Mouse (Mus musculus): ENCODE results near the gene Prepl. TPM values are rescaled to one million over a fixed set of nuclear protein-coding genes. Genes with fewer than 3 reads are reported as not detected.
A peak's percentile ranks its signal among the peaks of the same experiment; 100 is the strongest.

Gene Prepl
- 97.7 and 129 TPM in 2 replicates for polyA plus RNA-seq (2014; fragmentation: Nextera tagmentation; extraction: Ambion mirVana)

DNA sequence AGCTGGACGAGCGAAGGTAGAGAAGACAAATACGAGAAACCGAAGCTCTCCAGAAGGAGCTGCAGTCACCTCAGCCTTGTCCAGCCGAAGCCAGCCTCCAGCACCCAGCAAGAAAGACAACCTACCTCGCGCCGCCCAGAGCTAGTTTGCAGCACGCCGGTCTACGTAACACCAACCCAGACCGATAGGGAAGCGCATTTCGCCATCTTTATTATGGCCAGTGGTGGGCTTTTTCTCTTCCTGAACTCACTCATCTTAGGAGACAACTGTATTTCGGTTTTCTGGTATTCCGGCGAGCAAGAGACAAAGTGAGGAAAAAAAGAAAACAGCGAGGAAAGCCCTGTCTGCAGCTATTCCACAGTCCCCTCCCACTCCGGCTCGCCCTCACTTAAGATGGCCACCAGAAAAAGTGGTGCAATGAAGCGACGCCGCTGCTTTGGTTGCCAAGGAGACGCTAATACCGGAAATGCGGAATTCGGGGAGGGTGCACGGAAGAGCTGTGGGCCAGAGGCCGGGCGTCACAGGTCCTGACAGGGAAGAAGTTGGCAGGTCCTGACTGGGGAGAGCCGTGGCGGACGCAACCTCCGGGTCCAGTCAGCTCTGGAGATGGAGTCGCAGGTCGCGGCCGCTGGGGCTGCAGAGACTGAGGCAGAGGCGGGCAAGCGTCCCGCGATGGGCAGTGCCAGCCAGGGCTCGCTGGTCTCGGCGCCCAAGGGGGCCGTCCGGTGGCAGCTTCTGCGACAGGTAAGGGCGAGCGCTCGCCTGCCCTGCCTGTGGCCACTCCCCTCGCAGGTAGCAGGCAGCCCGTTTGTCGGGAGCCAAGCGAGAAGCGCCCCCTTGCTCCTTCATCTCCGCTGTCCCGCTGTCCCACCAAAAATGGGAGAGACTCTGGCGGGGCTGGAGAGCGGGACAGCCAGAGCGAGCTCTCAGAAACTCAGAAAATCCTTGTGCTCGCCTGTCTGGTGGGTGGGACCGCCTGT lies at the start of gene Prepl, which contains the start of gene Camkmt:
Prepl (minus strand) TSS at position 122 of the 980 bp plus-strand sequence.
Camkmt (plus strand) TSS at position 433 of the 980 bp plus-strand sequence.
- ATAC-seq (ENCODE audit: low FRiP score, low TSS enrichment) (peak; percentile 99), DNase-seq (peak; percentile 98)
- Histone ChIP-seq H3K4me1 (ENCODE audit: control insufficient read depth, insufficient read depth, low read length) (peaks cover 16% of the 10 kb centered on the region), H3K9me3 (ENCODE audit: control insufficient read depth, low read length) (no peaks in the 10 kb centered on the region), H3K9ac (replicated peaks; ENCODE audit: low read length) (peak within 1 kb of the TSS; percentile 81), H3K4me2 (ENCODE audit: low read length) (peak within 1 kb of the TSS; percentile 83), H3K27ac (replicated peaks; ENCODE audit: low read depth, low read length) (peak within 1 kb of the TSS; percentile 89), H3K27me3 (ENCODE audit: control insufficient read depth, insufficient read depth, low read length) (no peaks in the 10 kb centered on the region), H3K36me3 (ENCODE audit: control insufficient read depth, insufficient read depth, low read length) (no peaks in the 10 kb centered on the region), H3K4me3 (replicated peaks; ENCODE audit: low read depth, low read length) (peak within 1 kb of the TSS; percentile 89)
- WGBS: under 1% methylated on average over 63 of the region's 63 CpGs

GRCm38 (mm10) chr17:85138393-85138792 lies 48.4 kb upstream of the Prepl start:
- no peak overlapping the region for H3K9ac ChIP-seq (replicated peaks; ENCODE audit: low read length)
- DNase-seq (no peak), ATAC-seq (ENCODE audit: low FRiP score, low TSS enrichment) (no peak)
- H3K36me3 ChIP-seq (ENCODE audit: control insufficient read depth, insufficient read depth, low read length): no peaks in the 10 kb centered on the region
- no peak overlapping the region for H3K27ac ChIP-seq (replicated peaks; ENCODE audit: low read depth, low read length)
- no peaks in the 10 kb centered on the region for H3K27me3 ChIP-seq (ENCODE audit: control insufficient read depth, insufficient read depth, low read length)
- H3K9me3 ChIP-seq (ENCODE audit: control insufficient read depth, low read length): no peaks in the 10 kb centered on the region
- H3K4me3 ChIP-seq (replicated peaks; ENCODE audit: low read depth, low read length): no peak overlapping the region
- H3K4me1 ChIP-seq (ENCODE audit: control insufficient read depth, insufficient read depth, low read length): peaks cover 6% of the 10 kb centered on the region; the same call in 1 of the 2 replicates
- WGBS: 92% methylated on average over 1 of the region's 1 CpGs
- no peak overlapping the region for H3K4me2 ChIP-seq (ENCODE audit: low read length)

GRCm38 (mm10) chr17:85116643-85117042 lies 26.6 kb upstream of the Prepl start:
- H3K27me3 ChIP-seq (ENCODE audit: control insufficient read depth, insufficient read depth, low read length): no peaks in the 10 kb centered on the region

GRCm38 (mm10) chr17:85113441-85113840 lies 23.4 kb upstream of the Prepl start:
- Histone ChIP-seq H3K36me3 (ENCODE audit: control insufficient read depth, insufficient read depth, low read length) (no peaks in the 10 kb centered on the region), H3K4me2 (ENCODE audit: low read length) (no peak overlapping the region), H3K9me3 (ENCODE audit: control insufficient read depth, low read length) (no peaks in the 10 kb centered on the region), H3K27ac (replicated peaks; ENCODE audit: low read depth, low read length) (no peak overlapping the region), H3K27me3 (ENCODE audit: control insufficient read depth, insufficient read depth, low read length) (no peaks in the 10 kb centered on the region), H3K4me3 (replicated peaks; ENCODE audit: low read depth, low read length) (no peak overlapping the region), H3K4me1 (ENCODE audit: control insufficient read depth, insufficient read depth, low read length) (no peaks in the 10 kb centered on the region), H3K9ac (replicated peaks; ENCODE audit: low read length) (no peak overlapping the region)
- DNase-seq (peak; percentile 37), ATAC-seq (ENCODE audit: low FRiP score, low TSS enrichment) (no peak)
- WGBS: 89% methylated on average over 8 of the region's 8 CpGs

More at GRCm38 (mm10) chr17:85116643-85117042, 26.6 kb upstream of the Prepl start:
- Histone ChIP-seq H3K4me2 (ENCODE audit: low read length) (no peak overlapping the region), H3K9me3 (ENCODE audit: control insufficient read depth, low read length) (no peaks in the 10 kb centered on the region), H3K4me3 (replicated peaks; ENCODE audit: low read depth, low read length) (no peak overlapping the region), H3K27ac (replicated peaks; ENCODE audit: low read depth, low read length) (no peak overlapping the region), H3K9ac (replicated peaks; ENCODE audit: low read length) (no peak overlapping the region), H3K4me1 (ENCODE audit: control insufficient read depth, insufficient read depth, low read length) (no peaks in the 10 kb centered on the region), H3K36me3 (ENCODE audit: control insufficient read depth, insufficient read depth, low read length) (no peaks in the 10 kb centered on the region)
- 28% methylated on average over 4 of the region's 4 CpGs for WGBS
- DNase-seq: peak; percentile 87
- ATAC-seq (ENCODE audit: low FRiP score, low TSS enrichment): no peak

DNA sequence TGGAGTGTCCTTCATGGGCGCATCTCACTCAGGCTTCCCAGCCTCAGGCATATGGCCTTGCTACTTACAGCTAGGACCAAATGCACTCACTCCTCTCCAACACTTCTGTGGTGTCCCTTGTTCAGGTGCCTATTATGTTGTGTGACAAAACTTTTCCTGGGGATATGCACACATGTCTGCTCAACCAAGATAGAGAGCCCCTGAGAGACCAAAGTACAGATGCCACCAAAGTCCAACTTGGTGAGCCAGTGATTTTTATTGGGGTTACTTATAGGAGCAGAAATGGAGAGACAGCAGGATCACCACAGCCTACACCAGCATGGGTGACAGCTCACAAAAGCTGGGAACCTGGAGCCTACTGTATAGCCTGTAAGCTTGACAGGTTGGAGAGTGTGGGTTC lies 20.6 kb upstream of the Prepl start:
- DNase-seq (no peak), ATAC-seq (ENCODE audit: low FRiP score, low TSS enrichment) (no peak)
- 100% methylated on average over 1 of the region's 1 CpGs for WGBS
- H3K9ac ChIP-seq (replicated peaks; ENCODE audit: low read length): no peak overlapping the region
- no peaks in the 10 kb centered on the region for H3K36me3 ChIP-seq (ENCODE audit: control insufficient read depth, insufficient read depth, low read length)
- no peak overlapping the region for H3K4me2 ChIP-seq (ENCODE audit: low read length)
- H3K27ac ChIP-seq (replicated peaks; ENCODE audit: low read depth, low read length): no peak overlapping the region
- no peaks in the 10 kb centered on the region for H3K9me3 ChIP-seq (ENCODE audit: control insufficient read depth, low read length)
- H3K4me3 ChIP-seq (replicated peaks; ENCODE audit: low read depth, low read length): no peak overlapping the region
- no peaks in the 10 kb centered on the region for H3K27me3 ChIP-seq (ENCODE audit: control insufficient read depth, insufficient read depth, low read length)
- no peaks in the 10 kb centered on the region for H3K4me1 ChIP-seq (ENCODE audit: control insufficient read depth, insufficient read depth, low read length)

DNA sequence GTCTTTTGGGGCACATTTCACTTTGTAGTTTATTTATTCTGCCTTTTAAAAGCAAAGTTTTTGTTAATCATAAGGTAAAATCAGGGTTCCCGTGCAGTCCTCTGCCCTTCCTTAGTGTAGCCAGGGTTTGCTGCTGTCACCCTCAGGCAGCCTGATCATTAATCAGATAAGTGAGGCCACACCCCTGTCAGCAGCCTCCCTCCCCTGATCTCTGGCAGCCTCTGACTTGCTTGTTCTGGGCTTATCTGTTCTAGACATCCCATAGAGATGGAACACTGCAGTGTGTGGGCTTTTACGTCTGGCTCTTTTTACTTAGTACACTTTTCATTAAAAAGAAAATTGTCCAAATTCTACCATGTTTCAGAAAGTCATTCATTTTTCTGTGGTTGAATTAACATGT lies 13.3 kb upstream of the Prepl start:
- ATAC-seq (ENCODE audit: low FRiP score, low TSS enrichment) (no peak), DNase-seq (no peak)
- H3K4me2 ChIP-seq (ENCODE audit: low read length): no peak overlapping the region
- H3K27me3 ChIP-seq (ENCODE audit: control insufficient read depth, insufficient read depth, low read length): no peaks in the 10 kb centered on the region
- no peak overlapping the region for H3K9ac ChIP-seq (replicated peaks; ENCODE audit: low read length)
- 0 out of 2 replicates have a peak, but pooled peaks cover 4% of the 10 kb centered on the region for H3K4me1 ChIP-seq (ENCODE audit: control insufficient read depth, insufficient read depth, low read length)
- H3K36me3 ChIP-seq (ENCODE audit: control insufficient read depth, insufficient read depth, low read length): peaks cover 8% of the 10 kb centered on the region
- H3K9me3 ChIP-seq (ENCODE audit: control insufficient read depth, low read length): peaks cover 4% of the 10 kb centered on the region; the same call in 1 of the 2 replicates
- no peak overlapping the region for H3K4me3 ChIP-seq (replicated peaks; ENCODE audit: low read depth, low read length)
- WGBS: 67% methylated on average over 2 of the region's 2 CpGs
- H3K27ac ChIP-seq (replicated peaks; ENCODE audit: low read depth, low read length): no peak overlapping the region

GRCm38 (mm10) chr17:85101751-85102150 lies 11.7 kb upstream of the Prepl start:
- H3K27ac ChIP-seq (replicated peaks; ENCODE audit: low read depth, low read length): no peak overlapping the region
- peaks cover 17% of the 10 kb centered on the region for H3K36me3 ChIP-seq (ENCODE audit: control insufficient read depth, insufficient read depth, low read length)
- H3K4me1 ChIP-seq (ENCODE audit: control insufficient read depth, insufficient read depth, low read length): 0 out of 2 replicates have a peak, but pooled peaks cover 4% of the 10 kb centered on the region
- no peak overlapping the region for H3K4me3 ChIP-seq (replicated peaks; ENCODE audit: low read depth, low read length)
- DNase-seq: no peak
- H3K4me2 ChIP-seq (ENCODE audit: low read length): no peak overlapping the region
- peaks cover 8% of the 10 kb centered on the region for H3K9me3 ChIP-seq (ENCODE audit: control insufficient read depth, low read length)
- no peaks in the 10 kb centered on the region for H3K27me3 ChIP-seq (ENCODE audit: control insufficient read depth, insufficient read depth, low read length)
- no peak overlapping the region for H3K9ac ChIP-seq (replicated peaks; ENCODE audit: low read length)
- WGBS: 45% methylated on average over 7 of the region's 7 CpGs
- ATAC-seq (ENCODE audit: low FRiP score, low TSS enrichment): no peak

- no peak for ATAC-seq (ENCODE audit: low FRiP score, low TSS enrichment)
- H3K4me2 ChIP-seq (ENCODE audit: low read length): no peak overlapping the region
- H3K9ac ChIP-seq (replicated peaks; ENCODE audit: low read length): no peak overlapping the region
- H3K4me1 ChIP-seq (ENCODE audit: control insufficient read depth, insufficient read depth, low read length): 0 out of 2 replicates have a peak, but pooled peaks cover 4% of the 10 kb centered on the region
- H3K36me3 ChIP-seq (ENCODE audit: control insufficient read depth, insufficient read depth, low read length): peaks cover 17% of the 10 kb centered on the region
- H3K27me3 ChIP-seq (ENCODE audit: control insufficient read depth, insufficient read depth, low read length): no peaks in the 10 kb centered on the region
- H3K9me3 ChIP-seq (ENCODE audit: control insufficient read depth, low read length): peaks cover 8% of the 10 kb centered on the region
- DNase-seq: no peak
- H3K27ac ChIP-seq (replicated peaks; ENCODE audit: low read depth, low read length): no peak overlapping the region
- H3K4me3 ChIP-seq (replicated peaks; ENCODE audit: low read depth, low read length): no peak overlapping the region
- WGBS: 96% methylated on average over 3 of the region's 3 CpGs
These were observed 10.2 kb upstream of the Prepl start for GRCm38 (mm10) chr17:85100232-85100631.

All from midbrain, embryonic 14.5 days (tissue).